Mouse (Mus musculus): Measurements from ENCODE around the gene Zfp933. TPM values are rescaled to one million over a fixed set of nuclear protein-coding genes. Genes with fewer than 3 reads are reported as not detected.
"Not testable (repeated sequence)": the region's sequence is repeated elsewhere in the genome, so short reads cannot be mapped to it uniquely, and the experiment has no call there.

Zfp933 gene
- polyA plus RNA-seq, 1 experiment from 2014 or later = 4.8 TPM

DNA sequence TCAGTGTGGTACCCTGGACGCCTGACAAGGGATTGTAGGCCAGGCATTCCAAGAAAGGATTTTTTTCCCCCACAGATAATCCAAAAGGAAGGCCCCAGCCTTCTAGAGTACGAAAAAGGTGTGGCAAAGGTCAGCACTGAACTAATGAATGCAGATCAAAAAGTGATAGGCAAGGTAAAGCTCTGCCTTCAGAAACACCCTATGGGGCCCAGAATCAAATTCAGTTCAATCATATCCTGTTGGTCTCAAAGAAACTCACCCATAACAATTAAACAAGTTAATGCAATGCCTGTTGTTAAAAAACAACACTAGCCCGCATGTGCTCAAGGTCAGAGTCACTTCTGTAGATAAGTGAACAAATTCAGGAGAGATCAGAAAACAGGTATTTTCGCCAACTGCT, 23.8 kb downstream of the Zfp933 start:
- Histone ChIP-seq H3K9ac (replicated peaks; ENCODE audit: low read depth) (no peak overlapping the region), H3K4me1 (ENCODE audit: insufficient read depth, low read depth, low read length) (no peaks in the 10 kb centered on the region), H3K27me3 (replicated peaks; ENCODE audit: insufficient read depth, low read length) (no peaks in the 10 kb centered on the region), H3K4me3 (ENCODE audit: low read depth, low read length) (no peak overlapping the region), H3K27ac (ENCODE audit: low read length) (no peak overlapping the region), H3K4me2 (replicated peaks; ENCODE audit: low read depth, low read length) (no peak overlapping the region), H3K9me3 (ENCODE audit: low read length) (peaks cover 20% of the 10 kb centered on the region; the same call in 1 of the 2 replicates), H3K36me3 (ENCODE audit: insufficient read depth, low read length) (peaks cover 17% of the 10 kb centered on the region; the same call in 1 of the 2 replicates)
- DNase-seq (ENCODE audit: low spot score) (no peak), ATAC-seq (no peak)
- WGBS = 97% methylated on average over 4 of the region's 4 CpGs
- TF ChIP-seq CTCF (IDR thresholded peaks at IDR 0.05) (no peak), EP300 (IDR thresholded peaks at IDR 0.05) (no peak)

DNA sequence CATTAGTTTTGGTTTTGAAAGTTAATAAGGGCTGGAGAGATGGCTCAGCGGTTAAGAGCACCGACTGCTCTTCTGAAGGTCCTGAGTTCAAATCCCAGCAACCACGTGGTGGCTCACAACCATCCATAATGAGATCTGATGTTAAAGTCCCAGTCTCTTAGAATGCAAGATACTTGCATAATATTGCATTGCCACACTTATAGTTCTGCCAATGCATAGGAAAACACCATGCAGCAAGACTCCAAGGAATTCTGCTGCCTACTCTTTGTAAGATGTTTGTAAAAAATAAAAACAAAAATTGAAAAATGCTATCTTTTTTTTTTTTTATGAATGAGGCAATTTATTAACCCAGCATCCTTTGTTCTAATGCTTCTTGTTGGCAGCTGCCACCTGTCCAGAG, 26.8 kb downstream of the Zfp933 start:
- not testable (repeated sequence) for H3K4me1 ChIP-seq (ENCODE audit: insufficient read depth, low read depth, low read length); H3K4me2 ChIP-seq (replicated peaks; ENCODE audit: low read depth, low read length); H3K27me3 ChIP-seq (replicated peaks; ENCODE audit: insufficient read depth, low read length); ATAC-seq; H3K27ac ChIP-seq (ENCODE audit: low read length); H3K9ac ChIP-seq (replicated peaks; ENCODE audit: low read depth); DNase-seq (ENCODE audit: low spot score); H3K4me3 ChIP-seq (ENCODE audit: low read depth, low read length)
- 82% methylated on average over 3 of the region's 3 CpGs for WGBS
- Histone ChIP-seq H3K36me3 (ENCODE audit: insufficient read depth, low read length) (peaks cover 10% of the 10 kb centered on the region; the same call in 1 of the 2 replicates), H3K9me3 (ENCODE audit: low read length) (peaks cover 20% of the 10 kb centered on the region; the same call in 1 of the 2 replicates)

DNA sequence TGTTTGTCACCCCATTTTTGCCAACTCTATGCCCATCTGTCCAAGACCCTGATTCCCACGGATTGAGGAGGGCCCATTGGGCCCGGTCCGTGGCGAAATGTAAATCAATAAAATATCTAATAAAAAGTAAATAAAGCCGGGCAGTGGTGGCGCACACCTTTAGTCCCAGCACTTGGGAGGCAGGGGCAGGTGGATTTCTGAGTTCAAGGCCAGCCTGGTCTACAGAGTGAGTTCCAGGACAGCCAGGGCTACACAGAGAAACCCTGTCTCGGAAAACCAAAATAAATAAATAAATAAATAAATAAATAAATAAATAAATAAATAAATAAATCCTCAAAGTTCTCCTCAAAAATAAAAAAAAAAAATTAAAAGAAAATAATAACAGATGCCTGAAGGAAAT, 28.5 kb downstream of the Zfp933 start:
- H3K9ac ChIP-seq (replicated peaks; ENCODE audit: low read depth); H3K36me3 ChIP-seq (ENCODE audit: insufficient read depth, low read length); H3K27me3 ChIP-seq (replicated peaks; ENCODE audit: insufficient read depth, low read length); H3K4me2 ChIP-seq (replicated peaks; ENCODE audit: low read depth, low read length); DNase-seq (ENCODE audit: low spot score); H3K27ac ChIP-seq (ENCODE audit: low read length); ATAC-seq; H3K4me1 ChIP-seq (ENCODE audit: insufficient read depth, low read depth, low read length); H3K4me3 ChIP-seq (ENCODE audit: low read depth, low read length): not testable (repeated sequence)
- 79% methylated on average over 7 of the region's 7 CpGs for WGBS
- H3K9me3 ChIP-seq (ENCODE audit: low read length) = peaks cover 16% of the 10 kb centered on the region; the same call in 1 of the 2 replicates

DNA sequence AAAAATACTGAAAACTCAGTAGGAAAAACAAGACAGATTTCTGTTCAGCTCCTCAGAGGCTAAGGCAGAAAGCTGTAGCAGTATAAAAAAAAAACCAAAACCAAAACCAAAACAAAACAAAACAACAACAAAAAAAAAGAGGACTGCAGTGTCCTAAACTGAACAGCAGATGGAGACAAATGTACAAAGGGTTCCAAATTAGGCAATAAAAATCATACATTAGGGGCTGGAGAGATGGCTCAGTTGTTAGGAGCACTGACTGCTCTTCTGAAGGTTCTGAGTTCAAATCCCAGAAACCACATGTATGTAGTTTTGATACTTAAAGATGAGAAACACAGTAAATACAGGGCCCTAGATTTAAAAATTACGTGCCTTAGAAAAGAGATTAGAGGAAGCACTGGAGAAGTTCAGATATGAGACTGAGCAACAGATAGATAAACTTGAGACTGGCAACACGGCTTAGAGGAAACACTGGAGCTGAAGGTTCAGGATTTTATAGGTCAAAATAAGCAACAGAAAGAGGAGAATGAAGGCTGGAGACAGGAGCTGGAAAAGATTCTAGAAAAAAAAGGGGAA, 33.5 kb downstream of the Zfp933 start:
- ATAC-seq = no peak

DNA sequence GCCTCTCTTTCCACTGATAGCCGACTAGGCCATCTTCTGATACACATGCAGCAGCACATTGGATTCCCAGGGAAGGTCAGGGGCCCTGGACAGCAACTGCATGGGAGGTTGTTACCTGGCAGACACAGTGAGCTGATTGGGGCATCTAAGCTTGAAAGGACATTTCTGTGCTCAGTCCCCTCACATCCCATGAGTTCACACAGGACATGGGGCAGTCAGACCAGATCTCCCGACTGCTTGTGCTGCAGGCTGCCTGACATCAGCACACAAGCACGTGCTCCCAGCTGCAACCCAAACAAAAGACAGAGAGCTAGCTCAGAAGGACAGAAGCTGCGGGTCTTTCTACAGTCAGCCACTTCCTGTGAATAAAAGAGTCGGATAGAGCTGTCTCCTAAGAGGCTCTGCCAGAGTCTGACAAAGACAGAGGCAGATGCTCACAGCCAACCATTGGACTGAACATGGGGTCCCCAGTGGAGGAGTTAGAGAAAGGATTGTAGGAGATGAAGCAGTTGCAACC, 34.9 kb downstream of the Zfp933 start:
- no peak for DNase-seq (ENCODE audit: low spot score)
- Histone ChIP-seq H3K4me3 (ENCODE audit: low read depth, low read length) (no peak overlapping the region), H3K4me1 (ENCODE audit: insufficient read depth, low read depth, low read length) (no peaks in the 10 kb centered on the region), H3K9me3 (ENCODE audit: low read length) (no peaks in the 10 kb centered on the region), H3K27me3 (replicated peaks; ENCODE audit: insufficient read depth, low read length) (no peaks in the 10 kb centered on the region), H3K4me2 (replicated peaks; ENCODE audit: low read depth, low read length) (no peak overlapping the region), H3K9ac (replicated peaks; ENCODE audit: low read depth) (no peak overlapping the region), H3K27ac (ENCODE audit: low read length) (no peak overlapping the region), H3K36me3 (ENCODE audit: insufficient read depth, low read length) (no peaks in the 10 kb centered on the region)
- 42% methylated on average over 5 of the region's 5 CpGs for WGBS
- no peak for TF ChIP-seq EP300 (IDR thresholded peaks at IDR 0.05)
- TF ChIP-seq CTCF (IDR thresholded peaks at IDR 0.05) = no peak
- no peak for ATAC-seq

More for the DNA sequence above, 33.5 kb downstream of the Zfp933 start:
- TF ChIP-seq CTCF (IDR thresholded peaks at IDR 0.05) (peak; percentile 58), EP300 (IDR thresholded peaks at IDR 0.05) (no peak)
- Histone ChIP-seq H3K27me3 (replicated peaks; ENCODE audit: insufficient read depth, low read length) (no peaks in the 10 kb centered on the region), H3K4me3 (ENCODE audit: low read depth, low read length) (no peak overlapping the region), H3K9me3 (ENCODE audit: low read length) (no peaks in the 10 kb centered on the region), H3K27ac (ENCODE audit: low read length) (no peak overlapping the region), H3K4me1 (ENCODE audit: insufficient read depth, low read depth, low read length) (no peaks in the 10 kb centered on the region), H3K9ac (replicated peaks; ENCODE audit: low read depth) (no peak overlapping the region), H3K4me2 (replicated peaks; ENCODE audit: low read depth, low read length) (no peak overlapping the region), H3K36me3 (ENCODE audit: insufficient read depth, low read length) (no peaks in the 10 kb centered on the region)
- 71% methylated on average over 2 of the region's 2 CpGs for WGBS
- peak; percentile 50 for DNase-seq (ENCODE audit: low spot score)

DNA sequence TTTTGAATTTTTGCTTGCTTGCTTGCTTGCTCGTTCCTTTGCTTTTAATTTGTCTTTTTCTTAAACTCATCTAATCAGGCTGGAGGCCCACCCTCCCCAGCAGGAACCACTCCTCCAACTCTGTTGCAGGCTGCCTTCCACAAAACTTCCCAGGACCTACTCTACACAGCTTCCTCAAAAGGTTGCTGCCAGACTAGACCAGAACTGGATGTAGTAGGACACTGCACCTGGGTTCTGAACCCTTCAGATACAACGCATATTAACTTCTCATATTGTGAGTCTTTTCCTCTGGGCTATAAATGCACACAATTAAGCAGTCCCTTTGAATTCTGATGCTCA, 38.2 kb downstream of the Zfp933 start:
- not testable (repeated sequence) for H3K9ac ChIP-seq (replicated peaks; ENCODE audit: low read depth); H3K9me3 ChIP-seq (ENCODE audit: low read length); DNase-seq (ENCODE audit: low spot score); H3K27ac ChIP-seq (ENCODE audit: low read length); H3K4me1 ChIP-seq (ENCODE audit: insufficient read depth, low read depth, low read length); ATAC-seq; H3K36me3 ChIP-seq (ENCODE audit: insufficient read depth, low read length); H3K27me3 ChIP-seq (replicated peaks; ENCODE audit: insufficient read depth, low read length)
- peak overlapping the region; percentile 58; the same call in 1 of the 2 replicates for H3K4me2 ChIP-seq (replicated peaks; ENCODE audit: low read depth, low read length)
- WGBS = 49% methylated on average over 2 of the region's 2 CpGs
- peak overlapping the region; percentile 49; the same call in 1 of the 2 replicates for H3K4me3 ChIP-seq (ENCODE audit: low read depth, low read length)

DNA sequence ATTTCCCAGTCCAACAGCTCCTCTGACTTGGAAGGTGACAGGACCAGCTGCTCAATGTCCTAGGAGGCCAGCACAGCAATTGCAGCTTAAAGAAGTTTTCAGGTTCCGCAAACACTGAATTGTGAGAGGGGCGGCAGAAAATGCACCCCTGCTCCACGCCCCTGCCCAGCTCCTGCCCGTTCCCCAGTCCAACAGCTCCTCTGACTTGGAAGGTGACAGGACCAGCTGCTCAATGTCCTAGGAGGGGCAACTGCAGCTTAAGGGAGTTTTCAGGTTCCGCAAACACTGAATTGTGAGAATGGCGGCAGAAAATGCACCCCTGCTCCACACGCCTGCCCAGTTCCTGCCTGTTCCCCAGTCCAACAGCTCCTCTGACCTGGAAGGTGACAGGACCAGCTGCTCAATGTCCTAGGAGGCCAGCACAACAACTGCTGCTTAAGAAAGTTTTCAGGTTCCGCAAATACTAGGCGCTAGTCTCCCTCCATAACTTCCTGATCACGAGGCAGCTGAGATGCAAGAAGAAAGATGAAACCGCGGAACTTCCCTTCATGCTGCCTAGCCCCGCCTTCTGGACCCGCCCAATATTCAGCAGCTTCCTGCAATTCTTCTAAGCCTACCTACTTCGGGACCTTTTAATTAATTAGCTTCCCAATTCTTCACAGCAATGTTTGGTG, 38.7 kb downstream of the Zfp933 start, which contains the start of gene Zfp984:
Zfp984 (minus strand) TSS at position 497 of the 674 bp plus-strand sequence.
- H3K36me3 ChIP-seq (ENCODE audit: insufficient read depth, low read length); H3K9me3 ChIP-seq (ENCODE audit: low read length); H3K27me3 ChIP-seq (replicated peaks; ENCODE audit: insufficient read depth, low read length); H3K4me1 ChIP-seq (ENCODE audit: insufficient read depth, low read depth, low read length): not testable (repeated sequence)
- ATAC-seq (peak; percentile 51), DNase-seq (ENCODE audit: low spot score) (peak; percentile 73)
- H3K4me3 ChIP-seq (ENCODE audit: low read depth, low read length) = peak within 1 kb of the TSS; percentile 49
- peak within 1 kb of the TSS; percentile 58 for H3K4me2 ChIP-seq (replicated peaks; ENCODE audit: low read depth, low read length)
- H3K9ac ChIP-seq (replicated peaks; ENCODE audit: low read depth) = peak within 1 kb of the TSS; percentile 32; the same call in 1 of the 2 replicates
- peak within 1 kb of the TSS; percentile 59; the same call in 1 of the 2 replicates for H3K27ac ChIP-seq (ENCODE audit: low read length)
- 11% methylated on average over 15 of the region's 15 CpGs for whole genome bisulfite sequencing

Measured in lung, postnatal 0 days (tissue).